Mouse (Mus musculus) lung, postnatal 14 days (tissue): ENCODE data around the gene Rnase13.
A peak's percentile ranks its signal among the peaks of the same experiment; 100 is the strongest.
"Not testable (repeated sequence)": the region's sequence is repeated elsewhere in the genome, so short reads cannot be mapped to it uniquely, and the experiment has no call there.

Experiments
- DNase-seq: peaks from one replicate; pipeline ENCODE4 v3.0.0; 2021

Rnase13 gene

GRCm38 (mm10) chr14:51922571-51922865 lies at the start of gene Rnase13:
Rnase13 (minus strand) TSS chr14:51922773.
- no peak for DNase-seq

GRCm38 (mm10) chr14:51967400-51967799 lies 44.8 kb upstream of the Rnase13 start:
- no peak for DNase-seq

- DNase-seq: no peak
Observed at GRCm38 (mm10) chr14:51960316-51960715, 37.7 kb upstream of the Rnase13 start.

- DNase-seq: no peak
Observed at GRCm38 (mm10) chr14:51943336-51943735, 20.8 kb upstream of the Rnase13 start.

- DNase-seq: no peak
Observed at GRCm38 (mm10) chr14:51942236-51942635, 19.7 kb upstream of the Rnase13 start.

GRCm38 (mm10) chr14:51941577-51941976 lies 19.0 kb upstream of the Rnase13 start:
- no peak for DNase-seq

- peak; percentile 35 for DNase-seq
Observed at GRCm38 (mm10) chr14:51940944-51941560, 18.5 kb upstream of the Rnase13 start.

DNA sequence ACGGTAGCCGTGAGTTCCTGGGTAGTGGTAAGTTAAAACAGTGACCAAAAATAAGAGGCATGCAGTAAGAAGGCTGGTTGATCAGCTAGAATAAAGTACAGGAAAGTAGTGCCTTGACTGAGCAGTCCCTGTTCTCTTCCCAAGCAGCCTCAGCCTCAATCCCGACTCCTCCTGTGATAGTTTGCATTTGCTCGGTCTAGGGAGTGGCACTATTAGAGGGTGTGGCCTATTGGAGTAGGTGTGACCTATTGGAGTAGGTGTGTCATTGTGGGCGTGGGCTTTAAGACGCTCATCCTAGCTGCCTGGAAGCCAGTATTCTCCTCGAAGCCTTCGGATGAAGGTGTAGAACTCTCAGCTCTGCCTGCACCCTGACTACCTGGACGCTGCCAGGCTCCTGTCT lies 16.4 kb upstream of the Rnase13 start:
- DNase-seq: no peak

- DNase-seq: no peak
Observed at GRCm38 (mm10) chr14:51932092-51933020, 9.8 kb upstream of the Rnase13 start.

GRCm38 (mm10) chr14:51930824-51931223 lies 8.3 kb upstream of the Rnase13 start:
- peak; percentile 74 for DNase-seq

DNA sequence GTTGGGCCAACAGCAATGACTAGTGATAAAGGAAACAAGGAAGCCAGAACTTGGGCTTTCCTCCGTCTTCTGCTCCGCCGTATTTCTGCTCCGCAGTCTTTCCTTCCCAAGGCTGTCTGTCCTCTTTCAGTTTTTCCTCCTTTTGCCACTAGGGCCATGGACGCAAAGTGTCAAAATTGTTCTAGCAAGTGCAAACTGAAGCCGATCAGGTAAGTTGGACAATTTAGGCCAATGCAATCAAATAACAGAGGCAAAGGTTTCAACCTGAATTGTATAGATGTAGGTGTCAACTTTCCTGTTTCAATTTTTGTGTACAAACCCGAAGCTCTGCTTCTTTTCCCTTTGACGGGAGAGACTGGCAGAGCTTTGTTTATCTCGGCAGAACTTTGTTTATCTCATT lies 7.4 kb upstream of the Rnase13 start:
- no peak for DNase-seq

DNA sequence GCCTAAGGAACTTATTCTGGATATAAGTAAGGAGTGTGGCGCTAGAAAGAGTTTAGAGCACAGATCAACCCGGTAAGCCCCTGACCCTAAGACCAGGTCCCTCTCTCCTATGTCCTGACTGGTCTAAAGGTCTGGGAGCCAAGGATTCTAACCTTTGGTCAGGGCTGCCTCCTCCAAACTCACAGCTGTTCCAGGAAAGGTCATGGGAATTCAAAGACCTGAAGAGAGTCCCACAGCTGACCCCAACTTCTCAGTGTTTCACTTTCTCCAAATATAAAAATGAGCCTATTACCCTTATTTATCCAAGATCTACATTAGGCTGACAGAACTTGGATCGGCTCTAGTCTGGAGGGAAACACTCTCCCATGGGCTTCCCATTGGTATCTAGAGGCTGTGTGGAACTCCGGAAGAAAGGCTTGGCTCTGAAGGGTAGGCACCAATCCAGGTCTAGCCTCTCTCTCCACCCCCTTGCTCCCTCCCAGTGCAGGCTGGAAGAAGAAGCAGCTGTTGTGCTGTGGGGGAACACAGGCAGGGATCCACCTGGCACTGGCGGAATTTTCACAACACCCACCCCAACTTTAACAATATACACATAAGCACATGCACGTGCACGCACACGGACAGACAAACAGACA lies 6.9 kb upstream of the Rnase13 start:
- DNase-seq: peak; percentile 71

DNA sequence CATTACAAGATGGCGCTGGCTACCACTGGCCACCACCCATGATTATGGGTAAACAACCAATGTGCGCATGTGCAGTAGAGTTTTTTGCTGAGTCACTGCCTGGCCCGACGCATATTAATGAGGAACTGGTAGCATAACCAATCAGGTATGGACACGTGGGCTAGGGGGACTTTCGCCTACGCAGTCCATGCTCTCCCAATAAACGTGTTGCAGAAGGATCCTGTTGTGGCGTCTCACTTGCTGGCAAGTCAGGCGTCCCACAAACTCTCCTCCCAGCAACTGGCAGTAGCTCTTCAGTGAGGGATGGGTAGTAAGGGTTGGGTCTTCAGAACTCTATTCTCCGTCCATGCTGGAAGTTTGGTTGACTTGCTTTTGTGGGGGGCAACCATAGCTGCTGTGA lies 4.4 kb upstream of the Rnase13 start:
- not testable (repeated sequence) for DNase-seq

- no peak for DNase-seq
Observed at GRCm38 (mm10) chr14:51923492-51923891, 919 bp upstream of the Rnase13 start.

DNA sequence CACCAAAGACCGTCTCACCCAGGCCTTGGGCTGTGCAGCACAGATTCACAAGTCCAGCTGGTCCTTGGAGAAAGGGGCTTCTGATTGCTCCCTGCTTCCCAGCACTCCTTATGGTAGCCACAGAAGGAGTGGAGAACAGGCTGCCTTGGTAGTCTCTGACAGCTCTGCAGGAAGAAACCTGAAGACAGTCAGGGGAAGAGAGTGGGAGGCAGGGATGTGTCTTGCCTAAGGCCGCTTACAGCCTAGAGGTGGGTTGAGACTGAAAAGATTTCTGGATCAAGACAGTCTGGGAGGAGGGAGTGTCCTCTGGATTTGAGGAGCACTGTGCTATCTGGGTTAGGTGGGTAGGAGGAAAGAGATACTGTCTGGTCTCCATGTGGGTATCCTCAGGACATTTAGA lies 337 bp upstream of the Rnase13 start:
- DNase-seq: no peak

DNA sequence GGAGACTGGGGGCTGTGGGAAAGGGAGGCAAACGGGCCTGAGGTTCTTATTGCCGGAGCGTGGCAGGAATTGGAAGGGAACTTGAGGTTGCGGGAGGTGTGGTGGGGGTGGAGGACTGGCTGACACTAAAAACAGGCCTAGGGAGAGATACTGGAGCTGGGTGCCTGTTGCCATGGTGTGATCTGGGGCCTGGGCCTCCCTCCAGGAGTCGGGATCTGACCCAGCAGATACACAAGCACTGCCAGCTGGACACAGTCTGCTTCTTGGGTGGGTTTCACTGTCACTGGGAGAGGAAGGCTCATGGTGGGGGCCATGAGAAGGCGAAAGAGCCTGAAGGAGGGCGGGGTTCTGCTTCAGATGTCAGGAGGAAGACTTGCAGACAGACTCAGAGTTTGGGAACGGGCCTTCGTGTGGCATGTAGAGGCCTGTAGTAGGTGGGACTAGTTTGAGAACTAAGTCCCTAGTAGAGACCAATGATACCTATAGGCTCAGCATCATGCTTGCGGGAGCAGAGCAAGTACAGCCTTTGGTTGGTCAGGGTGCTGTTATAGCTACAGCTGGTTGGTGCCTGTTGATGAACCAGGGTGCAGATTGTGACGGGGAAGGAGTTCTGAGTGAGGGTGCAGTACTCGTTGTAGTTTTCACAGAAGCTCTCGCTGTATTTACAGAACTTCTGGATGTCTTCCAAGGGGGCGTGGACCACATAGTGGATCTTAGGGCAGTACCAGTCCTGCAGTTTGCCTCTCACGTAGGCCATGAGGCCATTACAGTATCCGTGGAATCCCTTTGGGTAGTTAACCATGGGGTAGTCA lies 608 bp downstream of the Rnase13 start:
- DNase-seq: peak; percentile 62

- DNase-seq: no peak
Observed at GRCm38 (mm10) chr14:51918966-51919365, 3.6 kb downstream of the Rnase13 start.

- DNase-seq: no peak
Observed at GRCm38 (mm10) chr14:51918125-51918524, 4.4 kb downstream of the Rnase13 start, which contains the start of gene Tppp2. Tppp2 (plus strand) TSS chr14:51918425.

DNA sequence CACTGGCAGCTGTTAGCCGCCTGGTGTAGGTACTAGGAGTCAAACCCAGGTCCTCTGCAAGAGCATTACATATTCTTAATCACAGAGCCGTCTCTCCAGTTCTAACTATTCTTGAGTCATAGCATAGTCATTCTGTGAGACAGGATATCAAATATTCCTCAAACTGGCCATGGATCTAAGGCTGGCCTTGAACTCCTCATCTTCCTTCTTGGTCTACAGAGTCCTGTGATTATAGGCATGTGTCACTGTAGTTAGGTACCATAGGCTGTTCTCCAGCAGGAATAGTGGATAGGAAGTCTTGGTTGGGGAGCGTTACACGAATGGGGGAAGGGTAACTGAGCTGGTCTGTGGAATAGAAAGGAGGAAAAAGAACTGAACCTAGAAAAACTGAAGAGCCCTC lies 6.0 kb downstream of the Rnase13 start:
- no peak for DNase-seq

DNA sequence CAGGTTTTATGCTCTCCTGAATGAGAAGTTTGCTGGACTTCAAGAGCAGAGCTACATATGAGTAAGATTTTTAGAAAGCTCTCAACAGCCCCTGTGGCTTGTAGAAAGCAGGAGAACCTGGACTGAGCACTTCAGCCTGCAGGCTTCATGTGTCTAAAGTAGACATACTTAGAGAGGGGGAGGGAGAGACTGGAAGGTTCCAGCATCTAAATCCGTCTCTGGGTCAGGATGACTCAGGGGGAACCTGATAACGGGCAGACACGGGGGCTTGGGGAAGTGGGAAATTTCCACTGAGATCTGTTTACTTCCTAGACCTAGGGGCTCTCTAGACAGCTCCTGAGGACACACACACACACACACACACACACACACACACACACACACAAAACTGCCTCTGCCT lies 7.5 kb downstream of the Rnase13 start:
- DNase-seq: no peak

- peak; percentile 87 for DNase-seq
Observed at GRCm38 (mm10) chr14:51913960-51914762, 8.4 kb downstream of the Rnase13 start, which contains the start of gene Ndrg2. Ndrg2 (minus strand) TSS chr14:51914158.
